Comparison of ENCODE assay signal across 13 mouse cellular contexts in the genomic region with DNA sequence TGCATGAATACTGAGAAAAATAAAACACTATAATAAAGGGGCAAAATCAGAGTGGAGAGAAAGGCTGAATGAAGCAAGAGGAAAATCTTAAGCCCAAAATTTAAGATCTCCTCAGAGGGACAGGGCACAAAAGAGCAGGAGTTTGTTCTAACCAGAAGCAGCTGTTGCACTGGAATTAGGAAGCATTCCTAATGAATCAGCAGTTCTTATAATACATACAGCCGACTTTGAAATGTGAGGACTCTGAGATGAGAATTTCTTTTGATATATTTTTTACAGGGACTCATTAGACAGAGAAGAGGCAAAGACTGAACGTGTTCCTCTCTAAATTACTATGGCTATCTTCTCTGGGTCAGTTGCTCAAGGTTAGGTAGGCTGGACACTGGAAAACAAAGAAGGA.
"Had no signal": no experiment of that assay in that cellular context is flagged by ENCODE, and none has a peak within 500 bp of the region (broad histone marks: within the 10 kb centered on the region; RNA-seq: fewer than 3 reads in every experiment).

No protein-coding gene starts in this region.

- H3K27ac ChIP-seq: limb, embryonic 13.5 days; liver, embryonic 15.5 days; midbrain, embryonic 10.5 days; midbrain, embryonic 15.5 days had no signal

- H3K27me3 ChIP-seq: limb, embryonic 13.5 days; liver, embryonic 15.5 days; midbrain, embryonic 15.5 days had no signal

- H3K9me3 ChIP-seq: limb, embryonic 13.5 days; liver, embryonic 15.5 days; midbrain, embryonic 10.5 days; midbrain, embryonic 15.5 days had no signal

- H3K4me1 ChIP-seq: liver, embryonic 15.5 days; midbrain, embryonic 15.5 days had no signal

- H3K4me3 ChIP-seq: limb, embryonic 13.5 days; liver, embryonic 15.5 days; midbrain, embryonic 10.5 days; midbrain, embryonic 15.5 days had no signal

- DNase-seq: kidney, adult 18-20 months; kidney, postnatal 25 days; layer of hippocampus, adult 9-11 months; layer of hippocampus, postnatal 36 days; lung, adult 2 months; lung, postnatal 4 days; right cerebral cortex, postnatal 25 days had no signal

- H3K9ac ChIP-seq: limb, embryonic 13.5 days; liver, embryonic 15.5 days; midbrain, embryonic 15.5 days had no signal

- H3K36me3 ChIP-seq: limb, embryonic 13.5 days; liver, embryonic 15.5 days; midbrain, embryonic 10.5 days; midbrain, embryonic 15.5 days had no signal

- H3K4me2 ChIP-seq: limb, embryonic 13.5 days; liver, embryonic 11.5 days; liver, embryonic 15.5 days; midbrain, embryonic 15.5 days had no signal

- ATAC-seq: lung, postnatal 0 days; midbrain, embryonic 15.5 days had no signal
